Comparison of ENCODE assay signal across 24 mouse cellular contexts in genomic region chr1:174728771-174729170, GRCm38 (mm10).
A peak's percentile ranks its signal among the peaks of the same experiment; 100 is the strongest.
DNase-seq lines count a peak whose midpoint lies in the region; ATAC-seq lines count a peak whose summit lies in the region.
"Had no signal": no experiment of that assay in that cellular context is flagged by ENCODE, and none has a peak within 500 bp of the region (broad histone marks: within the 10 kb centered on the region; RNA-seq: fewer than 3 reads in every experiment).

No protein-coding gene starts in this region.

- H3K9ac ChIP-seq in kidney, embryonic 16.5 days (replicated peaks; ENCODE audit: low read length) = no peak overlapping the region
- H3K9ac ChIP-seq: embryonic facial prominence, embryonic 12.5 days; forebrain, embryonic 13.5 days; forebrain, embryonic 15.5 days; forebrain, postnatal 0 days had no signal

- H3K4me1 ChIP-seq in kidney, embryonic 16.5 days (ENCODE audit: insufficient read depth, low read length) = no peaks in the 10 kb centered on the region
- H3K4me1 ChIP-seq: embryonic facial prominence, embryonic 10.5 days; embryonic facial prominence, embryonic 12.5 days; forebrain, embryonic 13.5 days; forebrain, embryonic 15.5 days had no signal

- ATAC-seq in kidney, embryonic 16.5 days (ENCODE audit: low FRiP score, low TSS enrichment) = no peak
- ATAC-seq: activated CD4-positive, CD25-positive, alpha-beta regulatory T cell, adult 4 months; CD4-positive, CD25-positive, alpha-beta regulatory T cell, adult 4 months; forebrain, embryonic 13.5 days; forebrain, embryonic 15.5 days; forebrain, postnatal 0 days; Patski had no signal

- no peak overlapping the region for H3K4me3 ChIP-seq in kidney, embryonic 16.5 days (ENCODE audit: low read length)
- H3K4me3 ChIP-seq: embryonic facial prominence, embryonic 10.5 days; embryonic facial prominence, embryonic 12.5 days; forebrain, embryonic 13.5 days; forebrain, embryonic 15.5 days had no signal

- DNase-seq in heart, adult 11 months = peak; percentile 58
- no peak for DNase-seq in heart, postnatal 25 days (ENCODE audit: low spot score)
- peak; percentile 71 for DNase-seq in R1 (ENCODE audit: low read depth, low spot score)
- DNase-seq in left cerebral cortex, postnatal 25 days (ENCODE audit: low spot score in 2 of 2) = no peak
- DNase-seq: adrenal gland, adult 8-10 months; adrenal gland, postnatal 14 days; adrenal gland, postnatal 36 days; B cell, adult 2 months; cerebellum, adult 11-12 months; cerebellum, adult 2 months; cerebellum, adult 9-10 months; cerebellum, postnatal 10 days; cerebellum, postnatal 25 days; forebrain, postnatal 0 days had no signal

- intact Hi-C loops in heart, postnatal 25 days (cut with DNase I) = no loop called here
- intact Hi-C loops in left cerebral cortex, postnatal 25 days (cut with DNase I) = no loop called here

- H3K9me3 ChIP-seq in kidney, embryonic 16.5 days (ENCODE audit: low read length) = no peaks in the 10 kb centered on the region
- H3K9me3 ChIP-seq: embryonic facial prominence, embryonic 10.5 days; embryonic facial prominence, embryonic 12.5 days; forebrain, embryonic 13.5 days; forebrain, embryonic 15.5 days had no signal

- H3K4me2 ChIP-seq in kidney, embryonic 16.5 days (replicated peaks; ENCODE audit: low read depth, low read length) = no peak overlapping the region
- H3K4me2 ChIP-seq: embryonic facial prominence, embryonic 12.5 days; forebrain, embryonic 13.5 days; forebrain, embryonic 15.5 days had no signal

- no peaks in the 10 kb centered on the region for H3K36me3 ChIP-seq in kidney, embryonic 16.5 days (ENCODE audit: insufficient read depth, low read length)
- H3K36me3 ChIP-seq: embryonic facial prominence, embryonic 10.5 days; embryonic facial prominence, embryonic 12.5 days; G1E had no signal

- H3K27me3 ChIP-seq in kidney, embryonic 16.5 days (ENCODE audit: insufficient read depth, low read length) = no peaks in the 10 kb centered on the region
- H3K27me3 ChIP-seq: CH12.LX; embryonic facial prominence, embryonic 12.5 days; forebrain, embryonic 13.5 days; forebrain, embryonic 15.5 days; Patski had no signal

- 73% methylated on average over 3 of the region's 3 CpGs for WGBS in kidney, embryonic 16.5 days

- no peak overlapping the region for H3K27ac ChIP-seq in kidney, embryonic 16.5 days (ENCODE audit: low read length)
- H3K27ac ChIP-seq: embryonic facial prominence, embryonic 10.5 days; embryonic facial prominence, embryonic 12.5 days; forebrain, embryonic 13.5 days; forebrain, embryonic 15.5 days had no signal

Comparison
In these comparisons a context has a peak if more than half of its experiments do, and no peak if none do; other contexts are left out.
1. DNase-seq: peak in heart, adult 11 months (single experiment) and R1 (single experiment); none in heart, postnatal 25 days (single experiment) and left cerebral cortex, postnatal 25 days (0 of 2).